Mouse (Mus musculus) right cerebral cortex, adult 2 months (tissue): Measurements from ENCODE around the gene Zglp1.
"Not testable (repeated sequence)": the region's sequence is repeated elsewhere in the genome, so short reads cannot be mapped to it uniquely, and the experiment has no call there.

Experiments
- DNase-seq, 2 experiments: peaks; one replicate each; pipeline ENCODE4 v3.0.0; 2021 to 2022; ENCODE audit warnings: low spot score in 2 of 2

The Zglp1 gene

GRCm38 (mm10) chr9:21072641-21073040 is 5.7 kb upstream of the Zglp1 start:
- DNase-seq: peak in 1 of 2 experiments; percentile 35

- DNase-seq: peak; percentile 76 to 79
These were observed 4.0 kb downstream of the Zglp1 start for GRCm38 (mm10) chr9:21062928-21063327.

- DNase-seq: no peak
These were observed 15.3 kb downstream of the Zglp1 start for GRCm38 (mm10) chr9:21051578-21051977.

- no peak for DNase-seq
These were observed 21.7 kb downstream of the Zglp1 start for GRCm38 (mm10) chr9:21045235-21045634.

GRCm38 (mm10) chr9:21044785-21045184 is 22.1 kb downstream of the Zglp1 start:
- not testable (repeated sequence) for DNase-seq

GRCm38 (mm10) chr9:21043563-21043962 is 23.3 kb downstream of the Zglp1 start:
- no peak for DNase-seq

- DNase-seq: peak; percentile 84 to 85
These were observed 25.6 kb downstream of the Zglp1 start for GRCm38 (mm10) chr9:21041308-21041707.

GRCm38 (mm10) chr9:21039779-21040178 is 27.1 kb downstream of the Zglp1 start:
- DNase-seq: peak in 1 of 2 experiments; percentile 15

GRCm38 (mm10) chr9:21037481-21037891 is 29.4 kb downstream of the Zglp1 start:
- peak in 1 of 2 experiments; percentile 21 for DNase-seq

- peak in 1 of 2 experiments; percentile 20 for DNase-seq
These were observed 30.2 kb downstream of the Zglp1 start for GRCm38 (mm10) chr9:21036666-21037065.

- peak in 1 of 2 experiments; percentile 22 for DNase-seq
These were observed 30.7 kb downstream of the Zglp1 start for GRCm38 (mm10) chr9:21036161-21036560.

GRCm38 (mm10) chr9:21035586-21035985 is 31.3 kb downstream of the Zglp1 start:
- peak; percentile 30 to 38 for DNase-seq

- DNase-seq: peak in 1 of 2 experiments; percentile 16
These were observed 32.3 kb downstream of the Zglp1 start for GRCm38 (mm10) chr9:21034481-21035085.

GRCm38 (mm10) chr9:21033136-21033535 is 33.8 kb downstream of the Zglp1 start:
- peak; percentile 73 to 78 for DNase-seq

- DNase-seq: peak in 1 of 2 experiments; percentile 10
These were observed 34.4 kb downstream of the Zglp1 start for GRCm38 (mm10) chr9:21032491-21032890.

GRCm38 (mm10) chr9:21031896-21032351 is 35.0 kb downstream of the Zglp1 start, which contains the start of gene Icam5:
Gene Icam5 (plus strand): TSS chr9:21032073.
- DNase-seq: peak; percentile 86 to 88

- DNase-seq: peak; percentile 83 to 85
These were observed 35.5 kb downstream of the Zglp1 start for GRCm38 (mm10) chr9:21031251-21031895.

- peak; percentile 84 to 85 for DNase-seq
These were observed 36.1 kb downstream of the Zglp1 start for GRCm38 (mm10) chr9:21030781-21031250.

- DNase-seq: no peak
These were observed 36.8 kb downstream of the Zglp1 start for GRCm38 (mm10) chr9:21030055-21030600.

- DNase-seq: peak; percentile 75 to 80
These were observed 37.4 kb downstream of the Zglp1 start, which contains the start of gene Icam4 for GRCm38 (mm10) chr9:21029291-21030054. Gene Icam4 (plus strand): TSS chr9:21029373.

GRCm38 (mm10) chr9:21028560-21029110 is 38.3 kb downstream of the Zglp1 start:
- DNase-seq: no peak
